Mouse (Mus musculus) stomach, embryonic 16.5 days (tissue): ENCODE data around the gene Mpdu1. TPM values are rescaled to one million over a fixed set of nuclear protein-coding genes. Genes with fewer than 3 reads are reported as not detected.

ENCODE experiments used
- microRNA counts: library from miRNA; unstranded; fragments of <30 nt; microRNA quantifications from one replicate; lab custom pipeline; 2016
- microRNA-seq: library from miRNA; unstranded; fragments of <30 nt; microRNA quantifications from one replicate; pipeline ENCODE4, GENCODE M21; 2016
- polyA plus RNA-seq: library from polyadenylated mRNA; unstranded; fragments of >200 nt; fragmentation: Nextera tagmentation; extraction: Ambion mirVana; gene quantifications from 2 replicates; pipeline ENCODE4 v1.2.1, GENCODE M21; 2015

The Mpdu1 gene
- polyA plus RNA-seq, 1 experiment from 2014 or later, result 68.8 TPM

MicroRNAs encoded within 50 kb of the gene (microRNA counts, 519-probe panel; counts per million panel counts)
- microRNA mmu-miR-1934 (lab: Ali Mortazavi, UCI) (not detected), microRNA mmu-miR-467f (lab: Ali Mortazavi, UCI) (2,797 counts per million, percentile 64 among the panel's probes with 10 or more counts)

Small RNA genes within 50 kb of the gene (microRNA-seq; reads per million reads assigned to microRNA genes)
- gene Mir1934 (2.8 reads per million, percentile 15 among the genes with 10 or more reads in this experiment), gene Mir467f (not detected)

Other genes with a start within 250 kb of the Mpdu1 start
- gene Kdm6b, start 249.0 kb downstream of the Mpdu1 start, polyA plus RNA-seq, result 21.2 and 21.4 TPM in 2 replicates
- gene Dnah2, start 113.5 kb downstream of the Mpdu1 start, polyA plus RNA-seq, result 0.54 and 0.69 TPM in 2 replicates
- 7.2 and 7.3 TPM in 2 replicates for gene Efnb3, start 102.4 kb downstream of the Mpdu1 start, polyA plus RNA-seq
- 19.3 and 21.6 TPM in 2 replicates for gene Wrap53, start 82.4 kb downstream of the Mpdu1 start, polyA plus RNA-seq
- 118 and 120 TPM in 2 replicates for gene Trp53, start 82.3 kb downstream of the Mpdu1 start, polyA plus RNA-seq
- 9.5 and 10.4 TPM in 2 replicates for gene Atp1b2, start 56.7 kb downstream of the Mpdu1 start, polyA plus RNA-seq
- 1.3 and 2.2 TPM in 2 replicates for gene Shbg, start 44.7 kb downstream of the Mpdu1 start, polyA plus RNA-seq
- gene Sat2, start 40.6 kb downstream of the Mpdu1 start, polyA plus RNA-seq, result 18.1 and 19.6 TPM in 2 replicates
- gene Fxr2, start 29.7 kb downstream of the Mpdu1 start, polyA plus RNA-seq, result 20.9 and 22.1 TPM in 2 replicates
- gene Sox15, start 7.3 kb downstream of the Mpdu1 start, polyA plus RNA-seq, result 7.7 and 7.9 TPM in 2 replicates
- 18.9 and 19.6 TPM in 2 replicates for gene Cd68, start 3.5 kb upstream of the Mpdu1 start, polyA plus RNA-seq
- 454 and 462 TPM in 2 replicates for gene Eif4a1, start 9.8 kb upstream of the Mpdu1 start, polyA plus RNA-seq
- gene Senp3, start 19.4 kb upstream of the Mpdu1 start, polyA plus RNA-seq, result 66.3 and 68.5 TPM in 2 replicates
- gene Tnfsf13, start 23.1 kb upstream of the Mpdu1 start, polyA plus RNA-seq, result 0.59 and 1.0 TPM in 2 replicates
- 8.8 and 9.6 TPM in 2 replicates for gene Tnfsf12, start 33.2 kb upstream of the Mpdu1 start, polyA plus RNA-seq
- gene Tnfsfm13, start 33.5 kb upstream of the Mpdu1 start, polyA plus RNA-seq, result 2.9 and 4.2 TPM in 2 replicates
- gene Polr2a, start 96.0 kb upstream of the Mpdu1 start, polyA plus RNA-seq, result 17.7 and 20.6 TPM in 2 replicates
- 0.17 TPM in 1 of 2 replicates, not detected in the other for gene Slc35g3, start 99.3 kb upstream of the Mpdu1 start, polyA plus RNA-seq
- 3.4 TPM in 2 replicates for gene Zbtb4, start 103.3 kb upstream of the Mpdu1 start, polyA plus RNA-seq
- 5.3 and 10.3 TPM in 2 replicates for gene Chrnb1, start 133.3 kb upstream of the Mpdu1 start, polyA plus RNA-seq
- gene Fgf11, start 139.2 kb upstream of the Mpdu1 start, polyA plus RNA-seq, result 1.8 and 2.5 TPM in 2 replicates
- 14.2 and 15.0 TPM in 2 replicates for gene Tmem102, start 143.0 kb upstream of the Mpdu1 start, polyA plus RNA-seq
- 0.03 TPM in 1 of 2 replicates, not detected in the other for gene Gm39566, start 152.7 kb upstream of the Mpdu1 start, polyA plus RNA-seq
- not detected in 2 replicates for gene Spem2, start 155.8 kb upstream of the Mpdu1 start, polyA plus RNA-seq
- gene Spem1, start 159.5 kb upstream of the Mpdu1 start, polyA plus RNA-seq, result not detected in 2 replicates
- gene Nlgn2, start 175.1 kb upstream of the Mpdu1 start, polyA plus RNA-seq, result 5.3 and 6.4 TPM in 2 replicates
- gene Tmem256, start 175.9 kb upstream of the Mpdu1 start, polyA plus RNA-seq, result 377 and 401 TPM in 2 replicates
- 85.1 and 98.5 TPM in 2 replicates for gene Plscr3, start 183.7 kb upstream of the Mpdu1 start, polyA plus RNA-seq
- 15.3 and 19.1 TPM in 2 replicates for gene Tnk1, start 196.1 kb upstream of the Mpdu1 start, polyA plus RNA-seq
- gene Tmem95, start 215.4 kb upstream of the Mpdu1 start, polyA plus RNA-seq, result not detected in 2 replicates
- gene Kctd11, start 218.8 kb upstream of the Mpdu1 start, polyA plus RNA-seq, result 15.1 and 24.7 TPM in 2 replicates
- gene Acap1, start 232.9 kb upstream of the Mpdu1 start, polyA plus RNA-seq, result 4.0 and 5.1 TPM in 2 replicates
- gene 2810408A11Rik, start 238.3 kb upstream of the Mpdu1 start, polyA plus RNA-seq, result 4.9 TPM in 2 replicates
- 7.5 TPM in 2 replicates for gene Neurl4, start 238.4 kb upstream of the Mpdu1 start, polyA plus RNA-seq